Mouse (Mus musculus): ENCODE measurements at regions not wholly inside any gene's neighbourhood (a gene's known extent, or its start where the extent isn't known, plus 50 kb on each side); places are given as distances from the start of the nearest gene placed in this dataset.

DNA sequence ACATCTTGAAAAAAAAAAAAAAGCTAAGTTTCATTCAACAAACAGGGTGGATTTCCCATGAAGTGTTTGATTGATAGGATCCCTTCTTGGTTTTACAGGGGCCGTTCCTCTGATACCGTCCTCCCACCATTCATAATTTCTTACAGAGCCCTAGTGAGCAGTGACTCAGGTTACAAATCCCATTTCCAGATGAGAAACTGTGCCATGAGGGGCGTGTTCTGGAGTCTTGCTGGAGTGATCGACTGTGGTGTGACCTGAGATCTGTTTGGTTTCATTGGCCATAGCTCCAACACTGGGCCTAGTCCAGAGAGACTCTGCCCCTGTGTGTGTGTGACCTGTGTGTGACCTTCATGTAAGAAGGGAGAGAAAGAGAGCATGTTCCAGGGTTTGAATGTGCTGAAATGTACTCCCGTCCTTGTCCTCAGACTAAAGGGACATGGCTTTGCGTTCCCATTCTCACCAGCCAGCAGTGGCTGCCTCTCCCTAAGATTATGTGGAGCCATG, 181.9 kb downstream of the Glrx3 start:
- TF ChIP-seq CTCF (IDR thresholded peaks at IDR 0.05; ENCODE audit: insufficient read depth, low read depth, low read length) (no peak), POLR2A (IDR thresholded peaks at IDR 0.05; ENCODE audit: insufficient read depth, low read depth, low read length) (no peak)
